Mouse (Mus musculus) cerebellum, postnatal 25 days (tissue): ENCODE measurements around the gene Racgap1.
A peak's percentile ranks its signal among the peaks of the same experiment; 100 is the strongest.

Experiments used
- DNase-seq, 2 experiments: peaks; one replicate each; pipeline ENCODE4 v3.0.0; 2021; ENCODE audit warnings: mixed read lengths in 2 of 2

Racgap1 gene

GRCm38 (mm10) chr15:99586525-99586924, 64.9 kb downstream of the Racgap1 start:
- DNase-seq, result no peak

- DNase-seq, result no peak
Measured at GRCm38 (mm10) chr15:99585741-99586140, 65.7 kb downstream of the Racgap1 start.

- DNase-seq, result no peak
Measured at GRCm38 (mm10) chr15:99584407-99585202, 66.9 kb downstream of the Racgap1 start.

GRCm38 (mm10) chr15:99583463-99584344, 67.8 kb downstream of the Racgap1 start:
- peak; percentile 67 to 72 for DNase-seq

- DNase-seq, result peak; percentile 51 to 62
Measured at GRCm38 (mm10) chr15:99578802-99579485, 72.5 kb downstream of the Racgap1 start, which contains the start of gene Aqp2. Aqp2 (plus strand) TSS chr15:99579055.
